Mouse (Mus musculus): Measurements from ENCODE around the gene Fmnl3.

Gene Fmnl3
- long read RNA-seq, experiment 1, full-length matches to known transcripts: 2 of 5 reads
- long read RNA-seq, experiment 1, partial matches to known transcripts: 2 of 5 reads
- long read RNA-seq, experiment 1, other reads (novel, unspliced or antisense): 1 of 5 reads
- long read RNA-seq, experiment 2, full-length matches to known transcripts: 1 of 7 reads
- long read RNA-seq, experiment 2, partial matches to known transcripts: 5 of 7 reads
- long read RNA-seq, experiment 2, other reads (novel, unspliced or antisense): 1 of 7 reads

- intact Hi-C loops (cut with DNase I): no loop called here
Measured at GRCm38 (mm10) chr15:99370259-99370691, at the start of gene Fmnl3. Gene Fmnl3, minus strand, starts transcription at chr15:99370482.

DNA sequence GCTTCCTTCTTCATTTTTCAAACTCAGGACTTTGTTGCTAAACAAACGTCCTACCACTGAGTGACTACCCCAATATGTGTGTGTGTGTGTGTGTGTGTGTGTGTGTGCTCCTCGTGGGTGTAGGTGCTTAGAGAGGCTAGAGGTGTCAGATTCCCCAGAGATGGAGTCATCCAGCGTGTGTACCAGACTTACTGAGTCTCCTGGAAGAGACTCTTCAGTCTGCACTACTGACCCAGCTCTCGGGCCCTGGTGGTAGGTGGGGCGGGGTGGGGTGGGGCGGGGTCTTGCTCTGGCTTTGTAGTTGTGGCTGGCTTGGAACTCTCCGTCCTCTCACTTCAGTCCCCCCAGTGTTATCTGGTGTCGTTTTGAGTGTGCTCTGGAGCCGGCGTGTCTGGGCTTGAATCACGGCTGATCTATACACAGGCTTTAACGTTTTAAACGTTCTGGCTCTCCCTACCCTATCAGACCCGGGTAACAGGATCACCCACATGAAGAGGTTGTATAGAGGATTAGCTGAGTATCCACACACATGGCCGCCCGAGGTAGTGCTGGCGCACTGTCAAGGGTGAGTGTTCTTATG is 47.5 kb upstream of the Fmnl3 start:
- intact Hi-C loops (cut with DNase I): no loop called here

GRCm38 (mm10) chr15:99416957-99417356 is 46.7 kb upstream of the Fmnl3 start:
- intact Hi-C loops (cut with DNase I): loop anchor here (1.0 kb wide), 1 partner anchor 54 kb away; no protein-coding TSS in a partner anchor

- intact Hi-C loops (cut with DNase I): loop anchor here (1.0 kb wide), 1 partner anchor 55 kb away; no protein-coding TSS in a partner anchor
Measured at GRCm38 (mm10) chr15:99416348-99416882, 46.1 kb upstream of the Fmnl3 start.

- intact Hi-C loops (cut with DNase I): loop anchor here (1.0 kb wide), 1 partner anchor 56 kb away; no protein-coding TSS in a partner anchor
Measured at GRCm38 (mm10) chr15:99415793-99416192, 45.5 kb upstream of the Fmnl3 start.

DNA sequence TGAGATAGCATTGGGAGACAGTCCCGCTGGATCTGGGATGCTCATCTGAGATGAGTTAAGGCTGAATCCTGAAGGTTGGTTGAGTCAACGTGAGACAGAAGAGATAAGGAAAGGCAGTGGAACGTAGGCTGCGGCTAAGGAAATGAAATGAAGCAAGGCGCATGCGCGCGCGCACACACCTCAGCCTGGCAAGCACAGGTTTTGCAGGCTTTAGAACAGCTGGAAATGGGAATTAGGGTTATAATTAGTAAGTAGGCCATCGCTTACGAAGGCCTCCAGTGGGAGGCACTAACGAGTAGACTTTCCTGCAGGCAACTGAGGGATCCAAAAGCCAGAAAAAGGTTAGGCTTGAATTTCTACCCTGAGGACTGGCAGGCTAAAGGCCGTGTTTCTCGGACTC is 41.5 kb upstream of the Fmnl3 start:
- intact Hi-C loops (cut with DNase I): no loop called here

DNA sequence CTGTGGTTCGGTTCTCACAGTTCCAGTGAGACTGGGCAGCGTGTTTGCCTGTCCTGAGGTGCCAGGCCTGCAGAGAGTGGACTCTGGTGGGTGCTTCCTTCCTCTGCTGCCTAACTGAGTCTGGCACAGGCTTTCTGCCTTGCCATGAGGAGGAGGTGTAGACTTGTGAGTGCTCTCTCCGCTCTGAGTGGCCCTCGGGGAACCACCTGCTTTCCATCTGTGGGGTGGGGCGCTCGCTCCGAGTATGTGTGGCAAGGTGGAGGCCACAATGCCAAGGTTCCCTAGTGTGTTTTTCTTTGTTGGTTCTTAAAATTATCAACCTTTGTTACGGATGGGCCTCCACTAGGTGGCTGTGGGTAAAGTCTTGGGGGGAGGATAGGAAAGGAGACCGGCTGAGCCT is 38.6 kb upstream of the Fmnl3 start:
- intact Hi-C loops (cut with DNase I): no loop called here

DNA sequence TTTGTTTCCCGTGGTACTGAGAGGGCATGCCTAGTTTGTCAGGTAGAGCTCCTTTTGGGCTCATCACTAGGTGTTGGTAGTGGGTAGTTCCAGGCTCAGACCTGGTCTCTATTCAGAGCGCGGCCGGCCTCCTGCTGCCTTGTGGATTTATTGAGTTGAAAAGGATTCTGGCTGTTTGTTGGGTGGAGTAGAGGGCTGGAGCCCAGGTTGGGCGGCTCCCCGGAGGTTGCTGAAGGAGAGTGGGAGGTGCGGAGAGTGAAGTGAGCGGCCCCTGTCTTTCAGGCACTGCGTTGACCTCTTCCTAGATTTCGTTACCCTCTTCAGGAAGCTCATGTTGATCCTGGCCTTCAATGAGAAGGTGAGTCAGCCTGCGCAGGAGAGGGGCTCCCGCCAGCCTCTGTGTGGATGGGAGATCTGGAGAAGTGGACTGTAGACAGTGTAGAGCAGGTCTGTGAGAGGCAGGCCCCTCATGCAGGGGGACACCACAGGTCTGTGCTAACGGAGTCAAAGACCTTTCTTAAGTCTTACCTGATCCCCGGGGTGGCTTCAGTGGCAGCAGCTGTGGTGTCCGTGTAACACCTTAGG is 36.8 kb upstream of the Fmnl3 start:
- intact Hi-C loops (cut with DNase I): no loop called here

DNA sequence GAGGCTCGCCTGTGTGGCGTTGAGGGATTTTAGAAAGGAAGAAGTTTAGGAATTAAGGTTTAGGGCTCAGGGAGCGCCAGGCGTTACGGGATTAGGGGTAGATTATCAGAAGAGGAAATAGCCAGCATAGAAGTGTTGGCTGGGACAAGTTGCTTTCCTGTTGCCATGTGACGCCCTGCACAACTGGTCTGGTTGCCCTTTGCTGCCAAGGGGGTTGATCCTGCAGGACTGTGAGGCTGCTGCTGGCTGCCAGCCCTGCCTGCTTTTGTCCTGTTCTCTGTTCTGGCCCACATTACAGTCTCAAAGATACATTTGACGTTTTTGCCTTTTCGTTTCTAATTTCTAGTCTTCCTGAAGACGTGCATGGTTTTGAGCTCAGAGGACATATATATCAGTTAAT is 34.9 kb upstream of the Fmnl3 start:
- intact Hi-C loops (cut with DNase I): no loop called here

DNA sequence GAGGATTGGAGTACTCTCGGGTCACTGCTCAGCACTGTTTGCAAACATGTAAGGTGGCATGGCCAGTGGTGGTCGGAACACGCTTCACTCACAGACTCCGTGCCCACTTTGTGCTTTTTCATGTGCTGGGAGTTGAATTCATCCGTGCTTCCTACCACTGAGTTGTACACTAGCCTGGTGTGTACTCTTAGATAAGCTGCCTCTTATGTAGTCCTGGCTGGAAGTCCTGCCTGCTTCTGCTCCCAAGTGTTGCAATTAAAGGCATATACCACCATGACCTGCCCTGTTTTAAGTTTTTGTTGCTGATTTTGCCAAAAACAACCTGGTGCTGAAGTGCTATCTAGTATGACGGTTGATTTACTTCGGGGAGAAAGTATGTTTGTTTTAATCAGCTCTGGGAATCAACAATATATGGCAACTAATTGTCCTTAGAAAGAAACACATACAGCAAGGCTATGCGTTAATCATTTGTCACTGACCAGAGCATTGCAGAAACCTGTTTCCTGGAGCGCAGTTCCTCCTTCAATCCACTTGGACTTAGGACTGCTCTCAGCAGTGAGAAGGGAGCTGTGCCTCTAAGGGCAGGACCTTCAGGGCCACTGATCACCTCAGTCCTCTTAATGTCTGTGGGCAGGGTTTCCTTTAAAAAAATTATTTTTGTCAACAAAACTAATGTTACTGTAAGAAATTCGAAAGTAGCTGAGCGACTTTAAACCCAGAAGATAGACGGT is 33.0 kb upstream of the Fmnl3 start:
- intact Hi-C loops (cut with DNase I): no loop called here

- intact Hi-C loops (cut with DNase I): no loop called here
Measured at GRCm38 (mm10) chr15:99400602-99401001, 30.3 kb upstream of the Fmnl3 start.

DNA sequence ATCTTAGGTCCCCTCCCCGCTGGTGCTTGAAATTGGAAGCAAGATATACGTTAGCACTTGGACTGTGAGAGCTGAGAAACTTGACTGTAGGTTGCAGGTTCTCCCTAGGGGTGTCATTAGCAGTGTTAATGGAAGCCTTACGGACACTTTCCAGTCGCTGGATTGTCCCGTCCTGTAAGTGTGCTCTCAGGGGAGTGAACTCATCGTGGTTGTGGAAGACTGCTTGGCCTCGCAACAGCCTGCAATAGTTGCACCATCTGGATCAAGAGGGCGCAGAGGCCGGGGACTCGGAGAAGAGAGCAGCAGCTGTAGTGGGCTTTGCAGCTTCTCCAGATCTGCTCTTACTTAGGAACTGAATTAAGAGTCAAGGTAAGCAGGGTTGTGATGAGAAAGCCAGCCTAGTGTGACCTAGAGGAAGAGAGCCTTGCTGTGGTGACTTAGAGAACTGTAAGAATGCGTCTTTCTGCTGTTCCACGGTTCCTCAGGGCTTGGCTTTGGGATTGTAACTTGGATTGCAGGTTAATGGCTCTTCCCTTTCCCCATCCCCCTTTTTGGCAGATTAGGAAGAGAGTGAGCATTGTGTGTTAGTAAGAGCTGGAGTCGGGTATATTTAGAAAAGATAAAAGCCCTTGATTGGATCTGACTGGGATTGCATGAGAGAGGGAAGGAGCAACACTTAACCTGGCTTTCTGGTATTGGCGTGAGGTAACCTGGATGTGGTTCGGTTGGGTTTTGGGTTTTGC is 29.4 kb upstream of the Fmnl3 start:
- intact Hi-C loops (cut with DNase I): no loop called here

- intact Hi-C loops (cut with DNase I): no loop called here
Measured at GRCm38 (mm10) chr15:99397622-99398021, 27.3 kb upstream of the Fmnl3 start.

DNA sequence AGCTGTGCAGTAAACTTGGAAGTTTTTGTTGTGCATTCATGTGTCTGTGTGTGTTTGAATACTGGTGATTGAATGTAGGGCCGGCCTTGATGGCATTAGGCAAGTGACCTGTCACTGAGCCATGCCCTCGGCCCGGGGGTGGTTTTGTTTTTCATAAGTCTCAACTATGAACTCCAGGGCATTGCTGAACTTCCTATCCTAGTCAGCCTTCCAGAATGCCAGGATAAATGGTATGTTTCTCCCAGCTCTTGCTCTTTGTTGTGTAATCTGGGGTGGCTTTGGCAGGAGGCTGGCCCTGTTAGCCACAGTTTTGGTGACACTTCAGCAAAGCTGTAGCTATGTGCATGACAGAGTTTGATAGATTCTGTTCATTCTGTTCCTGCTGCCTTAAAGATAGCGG is 26.6 kb upstream of the Fmnl3 start:
- intact Hi-C loops (cut with DNase I): no loop called here

DNA sequence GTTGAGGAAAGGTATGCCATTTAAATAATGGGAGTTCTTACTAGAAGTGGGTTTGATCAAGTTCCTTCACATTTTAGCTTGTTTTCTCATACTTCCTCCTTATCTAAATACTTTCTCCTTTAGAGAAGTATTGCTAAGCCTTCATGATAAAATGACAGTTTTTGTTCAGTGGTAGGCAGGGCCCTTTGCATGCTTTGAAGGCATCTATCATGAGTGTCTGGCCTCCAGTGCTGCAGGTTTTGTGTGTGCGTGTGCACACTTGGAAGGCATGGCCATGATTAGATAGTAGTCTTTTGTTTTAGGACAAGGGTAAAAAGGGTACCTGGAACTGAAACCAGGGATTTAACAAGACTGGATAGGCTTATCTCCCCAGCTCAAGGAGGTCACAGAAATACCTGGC is 26.2 kb upstream of the Fmnl3 start:
- intact Hi-C loops (cut with DNase I): no loop called here

GRCm38 (mm10) chr15:99393386-99394252 is 23.3 kb upstream of the Fmnl3 start:
- intact Hi-C loops (cut with DNase I): no loop called here

- intact Hi-C loops (cut with DNase I): no loop called here
Measured at GRCm38 (mm10) chr15:99392486-99393385, 22.5 kb upstream of the Fmnl3 start, which contains the start of gene Tmbim6. Gene Tmbim6, plus strand, starts transcription at chr15:99392882.

GRCm38 (mm10) chr15:99391975-99392374 is 21.7 kb upstream of the Fmnl3 start:
- intact Hi-C loops (cut with DNase I): no loop called here

Data from adrenal gland (tissue).